Mouse (Mus musculus) large intestine, adult 2 months (tissue): ENCODE measurements around the gene Vps37c. TPM values are rescaled to one million over a fixed set of nuclear protein-coding genes. Genes with fewer than 3 reads are reported as not detected.
A peak's percentile ranks its signal among the peaks of the same experiment; 100 is the strongest.

Experiments
- DNase-seq: peaks from one replicate; pipeline ENCODE4 v3.0.0-alpha.2; 2012; ENCODE audit warnings: low read depth, low spot score
- WGBS: fragments of 180-500 bp; shearing (Covaris S2); methylation state at CpG from one replicate; pipeline ENCODE4 v1.1.7; 2018; 5-methylcytosine and 5-hydroxymethylcytosine counted together
- polyA plus RNA-seq: library from polyadenylated mRNA; depleted of rRNA; stranded (reverse); fragments of >200 nt; gene quantifications from 2 replicates; pipeline ENCODE4 v1.2.3, GENCODE M21; 2012; rRNA removed

Vps37c gene
- polyA plus RNA-seq: 24.7 and 26.6 TPM in 2 replicates

- WGBS: under 1% methylated on average over 74 of the region's 74 CpGs
- DNase-seq: peak; percentile 79
Observed at GRCm38 (mm10) chr19:10688537-10689352, at the start of gene Vps37c. Vps37c (plus strand) TSS chr19:10688735.

- WGBS: 16% methylated on average over 5 of the region's 5 CpGs
- DNase-seq: no peak
Observed at GRCm38 (mm10) chr19:10640080-10640479, 48.5 kb upstream of the Vps37c start.

GRCm38 (mm10) chr19:10640589-10641378, 47.8 kb upstream of the Vps37c start:
- WGBS: 50% methylated on average over 13 of the region's 13 CpGs
- no peak for DNase-seq

GRCm38 (mm10) chr19:10645616-10646015, 42.9 kb upstream of the Vps37c start:
- no peak for DNase-seq
- 75% methylated on average over 2 of the region's 2 CpGs for WGBS

- 66% methylated on average over 8 of the region's 8 CpGs for WGBS
- DNase-seq: no peak
Observed at GRCm38 (mm10) chr19:10648156-10648555, 40.4 kb upstream of the Vps37c start.

- WGBS: 27% methylated on average over 3 of the region's 3 CpGs
- DNase-seq: no peak
Observed at GRCm38 (mm10) chr19:10656058-10656457, 32.5 kb upstream of the Vps37c start.

GRCm38 (mm10) chr19:10657742-10658141, 30.8 kb upstream of the Vps37c start:
- no peak for DNase-seq
- 54% methylated on average over 5 of the region's 5 CpGs for WGBS

GRCm38 (mm10) chr19:10658406-10658805, 30.1 kb upstream of the Vps37c start:
- no peak for DNase-seq
- WGBS: 60% methylated on average over 2 of the region's 2 CpGs

GRCm38 (mm10) chr19:10661373-10661772, 27.2 kb upstream of the Vps37c start:
- WGBS: 86% methylated on average over 5 of the region's 5 CpGs

GRCm38 (mm10) chr19:10661919-10662318, 26.6 kb upstream of the Vps37c start:
- WGBS: 79% methylated on average over 2 of the region's 2 CpGs
- no peak for DNase-seq

More at GRCm38 (mm10) chr19:10661373-10661772, 27.2 kb upstream of the Vps37c start:
- no peak for DNase-seq

- DNase-seq: no peak
- 50% methylated on average over 3 of the region's 3 CpGs for WGBS
Observed at GRCm38 (mm10) chr19:10662665-10663064, 25.9 kb upstream of the Vps37c start.

- WGBS: 30% methylated on average over 3 of the region's 3 CpGs
- DNase-seq: no peak
Observed at GRCm38 (mm10) chr19:10665093-10665492, 23.4 kb upstream of the Vps37c start.

GRCm38 (mm10) chr19:10665499-10665898, 23.0 kb upstream of the Vps37c start:
- no peak for DNase-seq
- 5% methylated on average over 2 of the region's 2 CpGs for WGBS

- WGBS: 65% methylated on average over 4 of the region's 4 CpGs
- DNase-seq: no peak
Observed at GRCm38 (mm10) chr19:10671319-10671718, 17.2 kb upstream of the Vps37c start.

- 53% methylated on average over 9 of the region's 9 CpGs for WGBS
Observed at GRCm38 (mm10) chr19:10671854-10672417, 16.6 kb upstream of the Vps37c start.

GRCm38 (mm10) chr19:10673275-10673674, 15.3 kb upstream of the Vps37c start:
- WGBS: 72% methylated on average over 1 of the region's 1 CpGs

More at GRCm38 (mm10) chr19:10671854-10672417, 16.6 kb upstream of the Vps37c start:
- no peak for DNase-seq

GRCm38 (mm10) chr19:10676656-10677055, 11.9 kb upstream of the Vps37c start:
- 73% methylated on average over 16 of the region's 16 CpGs for WGBS

More at GRCm38 (mm10) chr19:10673275-10673674, 15.3 kb upstream of the Vps37c start:
- DNase-seq: no peak

GRCm38 (mm10) chr19:10677915-10678771, 10.4 kb upstream of the Vps37c start, which contains the start of gene Pga5:
Pga5 (minus strand) TSS chr19:10678071.
- 24% methylated on average over 6 of the region's 6 CpGs for WGBS
- DNase-seq: peak; percentile 50

More at GRCm38 (mm10) chr19:10676656-10677055, 11.9 kb upstream of the Vps37c start:
- no peak for DNase-seq

GRCm38 (mm10) chr19:10678772-10679067, 9.8 kb upstream of the Vps37c start:
- DNase-seq: no peak
- WGBS: 79% methylated on average over 1 of the region's 1 CpGs
